ENCODE assay signal across 13 mouse cellular contexts in the genomic region with DNA sequence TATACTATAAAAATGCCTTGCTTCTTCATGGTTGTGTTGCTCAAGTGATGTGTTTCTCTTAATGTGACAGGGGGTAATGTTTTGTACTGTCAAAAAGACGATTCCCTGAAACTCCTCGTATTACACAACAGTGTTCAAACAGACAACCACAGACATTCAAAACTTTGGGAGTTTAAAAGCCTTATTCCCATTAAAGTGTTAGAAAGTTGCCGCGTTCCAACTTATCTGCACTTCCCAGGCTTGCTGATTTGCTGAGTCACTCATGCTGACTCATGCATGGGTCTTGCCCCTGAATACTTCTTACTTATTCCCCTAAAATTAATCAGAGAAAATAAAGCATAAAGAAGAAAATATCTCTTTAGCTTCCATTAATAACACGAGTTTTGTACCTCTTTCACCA.
A peak's percentile ranks its signal among the peaks of the same experiment; 100 is the strongest.
DNase-seq lines count a peak whose midpoint lies in the region; ATAC-seq and TF ChIP-seq lines count a peak whose summit lies in the region.
"Had no signal": no experiment of that assay in that cellular context is flagged by ENCODE, and none has a peak within 500 bp of the region (broad histone marks: within the 10 kb centered on the region; RNA-seq: fewer than 3 reads in every experiment).

No protein-coding gene starts in this region.

- no peak overlapping the region for H3K9ac ChIP-seq in ES-E14 (ENCODE audit: insufficient read depth, low read depth, low read length, poor library complexity, severe bottlenecking)
- H3K9ac ChIP-seq in liver, embryonic 16.5 days (ENCODE audit: low read depth, low read length), result no peak overlapping the region
- H3K9ac ChIP-seq in forebrain, embryonic 13.5 days, result no peak overlapping the region
- H3K9ac ChIP-seq: limb, embryonic 12.5 days had no signal

- in situ Hi-C loops in ES-E14 (cut with MboI; ENCODE audit: low sequenced_read_pairs in 2 of 2, unreplicated experiment in 2 of 2), result no loop called here

- H3K4me1 ChIP-seq in ES-E14 (ENCODE audit: control insufficient read depth in 2 of 2, insufficient read depth in 2 of 2, low read length in 2 of 2, poor library complexity in 1 of 2), result peaks cover 0 to 3% of the 10 kb centered on the region in 2 experiments; a peak in 1 of 4 replicates
- peaks cover 5% of the 10 kb centered on the region; the same call in 1 of the 2 replicates for H3K4me1 ChIP-seq in embryonic fibroblast, embryonic 13.5 days (ENCODE audit: control insufficient read depth, insufficient read depth, low read length)
- H3K4me1 ChIP-seq in liver, embryonic 16.5 days (ENCODE audit: control insufficient read depth, low read depth, low read length), result peaks cover 21% of the 10 kb centered on the region
- H3K4me1 ChIP-seq in forebrain, embryonic 13.5 days, result no peaks in the 10 kb centered on the region

- H3K9me3 ChIP-seq in ES-E14 (ENCODE audit: control insufficient read depth, insufficient read depth, low read depth, low read length), result no peaks in the 10 kb centered on the region
- H3K9me3 ChIP-seq in liver, embryonic 16.5 days (replicated peaks; ENCODE audit: control insufficient read depth, low read length), result no peaks in the 10 kb centered on the region
- H3K9me3 ChIP-seq in forebrain, embryonic 13.5 days (replicated peaks), result no peaks in the 10 kb centered on the region
- H3K9me3 ChIP-seq: limb, embryonic 12.5 days had no signal

- TF ChIP-seq POLR2A in embryonic fibroblast, embryonic 13.5 days (IDR thresholded peaks at IDR 0.05; ENCODE audit: low read depth, low read length), result no peak

- no peaks in the 10 kb centered on the region; the same call in 1 of the 2 replicates for H3K36me3 ChIP-seq in ES-E14 (ENCODE audit: control insufficient read depth, insufficient read depth, low read length, poor library complexity, severe bottlenecking)
- H3K36me3 ChIP-seq in liver, embryonic 16.5 days (ENCODE audit: control insufficient read depth, insufficient read depth), result no peaks in the 10 kb centered on the region
- H3K36me3 ChIP-seq in forebrain, embryonic 13.5 days (ENCODE audit: poor library complexity, severe bottlenecking), result no peaks in the 10 kb centered on the region
- H3K36me3 ChIP-seq: limb, embryonic 12.5 days had no signal

- ATAC-seq in liver, embryonic 16.5 days (ENCODE audit: low read depth), result peak; percentile 92
- ATAC-seq in frontal cortex, adult (ENCODE audit: low TSS enrichment), result no peak
- no peak for ATAC-seq in activated CD4-positive, CD25-positive, alpha-beta regulatory T cell, adult 4 months
- no peak for ATAC-seq in forebrain, embryonic 13.5 days
- ATAC-seq: inflammation-experienced regulatory T-cells, adult 6 months had no signal

- H3K4me3 ChIP-seq in ES-E14 (ENCODE audit: insufficient read depth in 1 of 2, low read depth in 1 of 2, low read length in 2 of 2, poor library complexity in 1 of 2, severe bottlenecking in 1 of 2), result no peak overlapping the region
- H3K4me3 ChIP-seq in embryonic fibroblast, embryonic 13.5 days (ENCODE audit: insufficient read depth, low read length), result no peak overlapping the region
- H3K4me3 ChIP-seq in liver, embryonic 16.5 days (ENCODE audit: low read depth, low read length), result no peak overlapping the region
- H3K4me3 ChIP-seq in forebrain, embryonic 13.5 days, result no peak overlapping the region
- H3K4me3 ChIP-seq: limb, embryonic 12.5 days had no signal

- H3K27ac ChIP-seq in ES-E14 (ENCODE audit: insufficient read depth, low read depth, low read length, poor library complexity, severe bottlenecking), result no peak overlapping the region
- H3K27ac ChIP-seq in embryonic fibroblast, embryonic 13.5 days (ENCODE audit: insufficient read depth, low read length), result peak overlapping the region; percentile 83
- peak overlapping the region; percentile 82 for H3K27ac ChIP-seq in liver, embryonic 16.5 days (ENCODE audit: low read length)
- no peak overlapping the region for H3K27ac ChIP-seq in forebrain, embryonic 13.5 days
- H3K27ac ChIP-seq: limb, embryonic 12.5 days had no signal

- peak; percentile 3 to 26 for DNase-seq in adrenal gland, postnatal 36 days
- no peak for DNase-seq in adrenal gland, postnatal 4 days (ENCODE audit: low spot score in 2 of 2)
- no peak for DNase-seq in ES-E14 (ENCODE audit: low read depth, low spot score)
- DNase-seq: cerebellum, postnatal 36 days; gastrocnemius, postnatal 36 days had no signal

- peak overlapping the region; percentile 21 for H3K4me2 ChIP-seq in liver, embryonic 16.5 days (ENCODE audit: low read depth, low read length)
- H3K4me2 ChIP-seq in forebrain, embryonic 13.5 days, result no peak overlapping the region
- H3K4me2 ChIP-seq: limb, embryonic 12.5 days; midbrain, embryonic 11.5 days had no signal

- WGBS in liver, embryonic 16.5 days (ENCODE audit: insufficient replicate concordance), result 21% methylated on average over 5 of the region's 5 CpGs
- WGBS in forebrain, embryonic 13.5 days, result 87% methylated on average over 5 of the region's 5 CpGs

- no peak for TF ChIP-seq CTCF in embryonic fibroblast, embryonic 13.5 days (IDR thresholded peaks at IDR 0.05; ENCODE audit: borderline replicate concordance, insufficient read depth, low read length)

- H3K27me3 ChIP-seq in liver, embryonic 16.5 days (ENCODE audit: control insufficient read depth, insufficient read depth, low read depth, low read length), result no peaks in the 10 kb centered on the region
- H3K27me3 ChIP-seq in forebrain, embryonic 13.5 days, result no peaks in the 10 kb centered on the region
- H3K27me3 ChIP-seq: limb, embryonic 12.5 days had no signal

TF ChIP-seq in ES-E14, 5 proteins besides CTCF, POLR2A, EP300 and RAD21:
- peak; percentile 77 for TF ChIP-seq MAFK (IDR thresholded peaks at IDR 0.05; ENCODE audit: insufficient read depth, low read depth, low read length)
- no peak for TF ChIP-seq HCFC1 (IDR thresholded peaks at IDR 0.05; ENCODE audit: borderline replicate concordance, insufficient read depth, low read length)

Comparison
In these comparisons a context has a peak if more than half of its experiments do, and no peak if none do; other contexts are left out.
1. DNase-seq: peak in adrenal gland, postnatal 36 days (2 of 2); none in adrenal gland, postnatal 4 days (0 of 2) and ES-E14 (single experiment).
2. H3K27ac ChIP-seq: peak in embryonic fibroblast, embryonic 13.5 days (single experiment) and liver, embryonic 16.5 days (single experiment); none in ES-E14 (single experiment) and forebrain, embryonic 13.5 days (single experiment).